Mouse (Mus musculus): ENCODE measurements around the gene Gm17428.
"Not testable (repeated sequence)": the region's sequence is repeated elsewhere in the genome, so short reads cannot be mapped to it uniquely, and the experiment has no call there.

Gm17428 gene

GRCm38 (mm10) chr14:54976633-54977032 lies at the start of gene Gm17428:
Gene Gm17428, plus strand, starts transcription at chr14:54976933.
- DNase-seq, result no peak

DNA sequence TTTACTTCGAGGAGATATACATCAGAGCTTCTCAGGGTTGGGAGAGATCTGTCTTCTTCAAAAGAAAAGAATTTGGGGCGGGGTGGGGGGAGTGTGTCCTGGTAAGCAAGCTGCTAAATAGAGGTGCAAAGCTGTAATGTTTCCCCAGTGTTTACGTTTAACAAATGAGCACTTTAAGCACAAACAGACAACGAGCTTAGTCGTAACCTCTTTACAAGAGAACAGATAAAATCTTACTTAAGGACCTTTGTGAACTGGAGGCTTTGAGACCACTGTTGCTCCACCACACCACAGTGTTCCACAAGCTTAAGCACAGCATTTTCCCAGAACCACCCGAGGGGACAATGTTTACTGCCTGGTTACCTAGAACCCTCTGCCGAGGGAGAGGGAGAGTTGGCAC lies 49.4 kb upstream of the Gm17428 start:
- no peak for DNase-seq

GRCm38 (mm10) chr14:54929801-54930200 lies 46.9 kb upstream of the Gm17428 start:
- DNase-seq, result no peak

DNA sequence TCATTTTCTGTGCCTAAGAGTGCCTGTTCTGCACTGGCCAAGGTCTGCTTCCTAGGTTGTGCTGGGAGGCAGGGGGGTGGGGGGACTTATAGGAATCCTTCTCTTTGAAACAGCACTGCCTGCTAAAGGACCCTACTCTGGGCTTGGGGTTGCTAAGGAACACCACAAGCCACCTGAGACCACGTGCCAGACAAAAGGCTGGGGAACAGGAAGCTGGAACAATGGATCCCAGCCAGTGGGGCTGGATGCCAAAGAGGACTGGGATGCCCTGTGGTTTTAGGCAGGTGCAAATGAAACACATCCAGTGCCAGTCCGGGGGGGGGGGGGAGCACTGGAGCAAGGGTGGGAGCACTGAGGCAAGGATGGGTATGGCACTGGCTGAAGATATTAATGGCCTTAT lies 46.3 kb upstream of the Gm17428 start:
- DNase-seq, result no peak

DNA sequence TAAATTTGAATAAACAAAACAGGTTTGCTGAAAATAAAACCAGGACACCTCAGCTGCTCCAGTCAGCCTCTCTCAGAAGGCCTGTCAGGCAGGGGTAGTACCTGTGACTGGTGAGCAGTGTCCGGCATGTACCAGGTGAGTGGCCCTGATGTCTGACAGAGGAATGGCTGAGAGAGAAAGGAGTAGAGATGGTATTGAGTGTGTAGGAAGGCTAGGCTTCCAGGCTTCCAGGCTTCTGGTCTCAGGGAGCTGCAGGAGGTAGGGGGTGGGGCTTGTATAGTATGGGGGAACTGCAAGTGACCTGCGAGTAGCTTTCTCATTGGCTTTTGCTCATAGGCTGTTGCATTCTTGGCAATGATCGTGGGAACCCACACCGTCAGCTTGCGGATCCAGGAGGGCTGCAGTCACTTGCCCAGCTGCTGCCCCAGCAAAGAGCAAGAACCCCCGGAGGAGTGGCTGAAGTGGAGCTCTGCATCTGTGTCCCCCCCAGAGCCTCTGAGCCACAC lies 44.0 kb upstream of the Gm17428 start, which contains the start of gene Il25:
Gene Il25, plus strand, starts transcription at position 51 of the 506 bp plus-strand sequence.
- no peak for DNase-seq

GRCm38 (mm10) chr14:54935904-54936830 lies 40.6 kb upstream of the Gm17428 start, which contains the start of gene Cmtm5:
Gene Cmtm5, plus strand, starts transcription at chr14:54936261.
- no peak for DNase-seq

DNA sequence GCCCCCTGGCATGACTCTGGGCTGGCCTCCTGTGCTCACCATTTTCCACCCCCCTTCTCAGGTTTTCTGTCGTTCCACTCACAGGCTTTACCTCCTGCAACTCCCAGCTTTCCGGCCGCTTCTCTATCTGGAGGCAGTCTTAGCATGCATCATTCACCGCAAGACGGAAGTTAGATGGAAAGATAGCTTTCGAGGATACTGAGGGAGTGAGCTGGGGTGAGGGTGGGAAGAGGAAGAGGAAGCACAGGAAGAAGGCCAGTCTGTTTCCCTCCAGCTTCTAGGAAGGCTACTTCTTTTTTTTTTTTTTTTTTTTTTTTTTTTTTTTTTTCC lies 39.9 kb upstream of the Gm17428 start:
- no peak for DNase-seq

- DNase-seq, result no peak
Measured at GRCm38 (mm10) chr14:54937361-54938182, 39.2 kb upstream of the Gm17428 start.

DNA sequence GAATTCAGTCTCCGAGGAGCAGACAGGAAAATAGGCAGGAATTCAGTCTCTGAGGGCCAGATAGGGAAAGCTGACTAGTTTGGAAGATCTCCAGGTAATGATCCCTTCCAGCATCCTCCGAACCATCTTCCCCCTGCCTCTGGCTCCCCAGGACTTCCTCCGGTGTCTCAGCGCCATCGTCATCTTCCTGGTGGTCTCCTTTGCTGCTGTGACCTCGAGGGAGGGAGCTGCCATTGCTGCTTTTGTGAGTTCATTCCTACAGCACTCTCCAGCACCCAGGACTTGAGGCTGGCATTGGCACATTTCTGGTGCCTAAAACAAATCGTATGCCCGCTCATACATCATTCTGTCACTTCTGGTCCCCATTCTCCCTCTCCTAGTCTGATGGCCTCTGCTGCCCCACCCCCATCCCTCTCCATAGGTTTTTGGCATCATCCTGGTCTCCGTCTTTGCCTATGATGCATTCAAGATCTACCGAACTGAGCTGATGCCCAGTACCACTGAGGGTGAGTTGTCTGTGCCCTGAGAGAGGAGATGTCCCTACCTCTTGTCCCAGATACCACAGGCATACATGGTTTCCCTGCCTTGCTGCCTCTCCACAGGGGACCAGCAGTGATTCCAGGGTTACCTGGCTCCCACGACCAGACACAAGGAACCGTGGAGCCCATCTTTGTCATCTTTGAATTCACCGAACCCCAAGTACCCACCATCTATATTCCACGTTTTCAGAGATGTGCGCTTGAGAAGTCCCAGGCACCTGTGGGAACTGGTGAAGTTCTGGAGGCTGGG lies 38.1 kb upstream of the Gm17428 start:
- no peak for DNase-seq

DNA sequence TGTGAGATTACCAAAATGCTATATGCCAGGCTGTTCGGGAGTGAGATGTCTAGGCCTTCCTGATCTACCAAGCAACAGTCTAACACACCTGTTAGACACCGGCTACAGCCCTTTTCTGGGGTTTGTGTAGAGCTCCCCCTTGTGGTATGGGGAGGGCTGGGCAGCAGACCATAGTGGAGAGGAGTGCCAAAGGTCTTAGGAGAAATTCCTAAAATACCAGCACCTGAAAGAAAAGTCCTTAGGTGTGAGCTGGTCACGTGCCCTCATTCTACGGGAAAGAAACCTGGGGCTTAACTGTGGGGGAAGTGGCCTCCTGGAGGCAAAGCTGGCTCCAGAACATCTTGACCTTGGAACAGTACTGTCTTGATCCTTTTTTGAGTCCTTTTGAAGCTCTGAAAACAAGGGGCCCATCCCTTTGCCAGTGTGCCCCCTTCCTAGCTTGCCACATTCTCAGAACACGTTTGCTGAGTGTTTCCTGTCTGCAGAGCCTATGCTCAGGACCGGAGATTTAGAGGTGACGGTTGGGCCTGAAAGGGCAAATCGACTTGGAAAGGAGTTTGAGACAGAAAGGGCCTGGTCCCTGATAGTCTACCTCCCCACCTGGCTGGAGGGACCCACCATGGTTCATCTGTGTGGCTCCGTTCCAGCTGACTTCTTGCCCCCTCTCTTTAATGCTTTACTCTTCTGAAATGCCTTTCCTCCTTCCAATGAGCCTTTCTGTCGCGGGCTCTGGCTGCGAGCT lies 37.1 kb upstream of the Gm17428 start:
- DNase-seq, result peak; percentile 87

DNA sequence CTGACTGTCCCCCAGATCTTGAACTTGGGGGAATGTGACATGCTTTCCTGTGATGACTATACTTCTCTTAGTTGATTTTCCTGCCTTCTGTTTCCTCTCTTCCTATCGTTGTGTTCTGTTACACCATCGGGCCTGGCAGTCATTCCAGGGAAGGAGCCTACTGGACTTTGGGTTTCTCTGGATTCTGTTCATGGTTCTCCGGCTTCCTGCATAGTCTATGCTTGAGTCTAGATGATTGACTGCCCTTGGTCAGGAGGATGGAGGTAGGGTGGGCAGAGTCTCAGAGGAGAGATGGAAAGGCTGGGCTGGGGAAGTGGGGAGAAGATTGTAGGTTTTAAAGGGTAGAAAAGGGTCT lies 36.6 kb upstream of the Gm17428 start:
- DNase-seq, result peak; percentile 33

GRCm38 (mm10) chr14:54941024-54941978 lies 35.4 kb upstream of the Gm17428 start:
- DNase-seq, result peak; percentile 48

- DNase-seq, result no peak
Measured at GRCm38 (mm10) chr14:54942479-54942878, 34.3 kb upstream of the Gm17428 start.

GRCm38 (mm10) chr14:54943971-54944370 lies 32.8 kb upstream of the Gm17428 start:
- DNase-seq, result no peak

- DNase-seq, result no peak
Measured at GRCm38 (mm10) chr14:54944939-54945338, 31.8 kb upstream of the Gm17428 start.

- DNase-seq, result no peak
Measured at GRCm38 (mm10) chr14:54945975-54946704, 30.6 kb upstream of the Gm17428 start.

GRCm38 (mm10) chr14:54947008-54947407 lies 29.7 kb upstream of the Gm17428 start:
- not testable (repeated sequence) for DNase-seq

- DNase-seq, result no peak
Measured at GRCm38 (mm10) chr14:54948781-54949180, 28.0 kb upstream of the Gm17428 start.

DNA sequence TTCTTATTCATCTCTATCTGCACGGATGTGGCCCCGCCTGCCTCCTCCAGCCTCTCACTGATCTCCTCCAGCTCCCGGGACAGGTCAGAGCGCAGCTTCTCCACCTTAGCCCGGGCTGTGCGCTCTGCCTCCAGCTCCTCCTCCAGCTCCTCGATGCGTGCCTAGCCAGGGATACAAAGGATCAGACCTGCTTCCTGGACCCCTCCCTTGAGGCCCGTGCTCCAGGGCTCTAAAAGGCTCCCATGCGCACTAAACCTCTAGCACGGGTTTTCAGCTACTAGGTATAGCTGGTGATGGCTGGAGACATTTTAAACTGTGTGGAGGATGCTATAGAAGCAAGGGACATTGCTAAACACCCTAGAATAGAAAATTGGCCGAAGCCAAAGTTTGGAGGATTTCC lies 26.2 kb upstream of the Gm17428 start:
- no peak for DNase-seq

DNA sequence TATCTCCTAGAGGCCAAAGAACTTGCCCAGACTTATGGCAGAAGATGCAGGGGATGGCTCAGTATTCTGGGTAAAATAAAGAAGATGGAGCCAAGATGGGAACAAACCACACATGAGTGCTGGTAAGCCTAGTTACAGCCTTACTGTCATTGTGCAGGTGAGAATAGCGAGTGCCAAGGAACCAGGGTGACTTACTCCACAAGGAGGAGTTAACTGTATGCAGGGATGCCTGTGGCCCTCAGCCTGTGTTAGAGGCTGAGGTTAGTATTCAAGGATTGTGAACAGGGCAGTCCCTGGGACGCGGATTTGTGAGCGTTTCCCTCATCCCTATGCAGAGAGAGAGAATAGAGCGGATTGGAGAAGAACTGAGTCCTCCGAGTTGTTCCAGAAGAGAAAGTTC lies 25.1 kb upstream of the Gm17428 start:
- DNase-seq, result no peak
